Mouse (Mus musculus): Measurements from ENCODE around the gene Zscan4-ps3. TPM values are rescaled to one million over a fixed set of nuclear protein-coding genes. Genes with fewer than 3 reads are reported as not detected.
"Not testable (repeated sequence)": the region's sequence is repeated elsewhere in the genome, so short reads cannot be mapped to it uniquely, and the experiment has no call there.

Zscan4-ps3 gene
- total RNA-seq (2014; fragmentation: Nextera tagmentation) (not detected in 2 replicates), total RNA-seq (2017) (not detected in 2 replicates)

GRCm38 (mm10) chr7:11609008-11609407 lies at the start of gene Zscan4-ps3:
Gene Zscan4-ps3 (plus strand): TSS chr7:11609308.
- not testable (repeated sequence) for ATAC-seq (replicated peaks; ENCODE audit: poor library complexity, severe bottlenecking)

- not testable (repeated sequence) for ATAC-seq (replicated peaks; ENCODE audit: poor library complexity, severe bottlenecking)
Observed at GRCm38 (mm10) chr7:11617082-11617481, 8.0 kb downstream of the Zscan4-ps3 start.

Other genes with a start within 250 kb of the Zscan4-ps3 start
- not detected in 2 replicates for gene Zscan4f, start 211.4 kb upstream of the Zscan4-ps3 start, total RNA-seq (2014; fragmentation: Nextera tagmentation)
- not detected in 2 replicates for gene Zscan4f, start 211.4 kb upstream of the Zscan4-ps3 start, total RNA-seq (2017)
- gene Zscan4-ps2, start 95.0 kb upstream of the Zscan4-ps3 start, total RNA-seq (2014; fragmentation: Nextera tagmentation) = not detected in 2 replicates
- not detected in 2 replicates for gene Zscan4-ps2, start 95.0 kb upstream of the Zscan4-ps3 start, total RNA-seq (2017)
- gene Vmn1r72, start 70.8 kb downstream of the Zscan4-ps3 start, total RNA-seq (2014; fragmentation: Nextera tagmentation) = 0.17 TPM in 1 of 2 replicates, not detected in the other
- gene Vmn1r72, start 70.8 kb downstream of the Zscan4-ps3 start, total RNA-seq (2017) = not detected in 2 replicates
- gene Vmn1r73, start 121.0 kb downstream of the Zscan4-ps3 start, total RNA-seq (2014; fragmentation: Nextera tagmentation) = not detected in 2 replicates
- gene Vmn1r73, start 121.0 kb downstream of the Zscan4-ps3 start, total RNA-seq (2017) = not detected in 2 replicates
- not detected in 2 replicates for gene Vmn1r74, start 224.7 kb downstream of the Zscan4-ps3 start, total RNA-seq (2014; fragmentation: Nextera tagmentation)
- not detected in 2 replicates for gene Vmn1r74, start 224.7 kb downstream of the Zscan4-ps3 start, total RNA-seq (2017)